In genomic region chr8:107519860-107520259, GRCm38 (mm10) we compare ENCODE assay signal across 8 mouse cellular contexts.
A peak's percentile ranks its signal among the peaks of the same experiment; 100 is the strongest.
DNase-seq lines count a peak whose midpoint lies in the region; ATAC-seq lines count a peak whose summit lies in the region.

No protein-coding gene starts in this region.

- no peaks in the 10 kb centered on the region for H3K9me3 ChIP-seq in kidney, embryonic 14.5 days (ENCODE audit: control insufficient read depth, low read length)
- no peaks in the 10 kb centered on the region for H3K9me3 ChIP-seq in neural tube, embryonic 13.5 days

- H3K27me3 ChIP-seq in kidney, embryonic 14.5 days (ENCODE audit: control insufficient read depth, insufficient read depth, low read length), result no peaks in the 10 kb centered on the region
- no peaks in the 10 kb centered on the region for H3K27me3 ChIP-seq in neural tube, embryonic 13.5 days

- no peak overlapping the region for H3K27ac ChIP-seq in kidney, embryonic 14.5 days (ENCODE audit: low read depth, low read length)
- H3K27ac ChIP-seq in neural tube, embryonic 13.5 days (replicated peaks), result peak overlapping the region; percentile 77

- peak; percentile 79 for ATAC-seq in common myeloid progenitor, adult 5-6 weeks (replicated peaks; ENCODE audit: low read depth, poor library complexity, severe bottlenecking)
- 0 out of 2 replicates have a peak, but pooled peaks have one; percentile 24 for ATAC-seq in kidney, embryonic 14.5 days (ENCODE audit: low FRiP score, low TSS enrichment)
- ATAC-seq in neural tube, embryonic 13.5 days (ENCODE audit: low read depth), result peak; percentile 74; the same call in 1 of the 2 replicates

- peaks cover 7% of the 10 kb centered on the region; the same call in 1 of the 2 replicates for H3K36me3 ChIP-seq in kidney, embryonic 14.5 days (ENCODE audit: control insufficient read depth, insufficient read depth, low read length)
- H3K36me3 ChIP-seq in neural tube, embryonic 13.5 days, result peaks cover 7% of the 10 kb centered on the region

- no peak overlapping the region for H3K4me3 ChIP-seq in kidney, embryonic 14.5 days (ENCODE audit: low read length)
- no peak overlapping the region for H3K4me3 ChIP-seq in neural tube, embryonic 13.5 days

- H3K4me2 ChIP-seq in kidney, embryonic 14.5 days (replicated peaks; ENCODE audit: low read depth, low read length), result no peak overlapping the region
- H3K4me2 ChIP-seq in neural tube, embryonic 13.5 days, result no peak overlapping the region

- H3K9ac ChIP-seq in kidney, embryonic 14.5 days (ENCODE audit: low read depth, low read length), result no peak overlapping the region
- H3K9ac ChIP-seq in neural tube, embryonic 13.5 days, result no peak overlapping the region

- peaks cover 6% of the 10 kb centered on the region; the same call in 1 of the 2 replicates for H3K4me1 ChIP-seq in kidney, embryonic 14.5 days (ENCODE audit: control insufficient read depth, insufficient read depth, low read length)
- peaks cover 17% of the 10 kb centered on the region for H3K4me1 ChIP-seq in neural tube, embryonic 13.5 days (replicated peaks)

- peak; percentile 36 to 50 for DNase-seq in cerebellum, postnatal 10 days
- no peak for DNase-seq in cerebellum, adult 8-10 months
- DNase-seq in heart, adult 9 months (ENCODE audit: low spot score in 2 of 2), result peak; percentile 50 to 55
- no peak for DNase-seq in spleen, postnatal 10 days (ENCODE audit: low spot score in 2 of 2)
- no peak for DNase-seq in urinary bladder, adult 2 months (ENCODE audit: low spot score)

- 19% methylated on average over 4 of the region's 4 CpGs for WGBS in kidney, embryonic 14.5 days
- 6% methylated on average over 4 of the region's 4 CpGs for WGBS in neural tube, embryonic 13.5 days

Comparison
In these comparisons a context has a peak if more than half of its experiments do, and no peak if none do; other contexts are left out.
1. DNase-seq: peak in cerebellum, postnatal 10 days (2 of 2) and heart, adult 9 months (2 of 2); none in cerebellum, adult 8-10 months (single experiment), spleen, postnatal 10 days (0 of 2) and urinary bladder, adult 2 months (single experiment).
2. ATAC-seq: peak in every context shown above with its lines; median percentile 79 in common myeloid progenitor, adult 5-6 weeks; 74 in neural tube, embryonic 13.5 days; 24 in kidney, embryonic 14.5 days.